Mouse (Mus musculus) CH12.LX (cell line): ENCODE results near the gene Gria4. TPM values are rescaled to one million over a fixed set of nuclear protein-coding genes. Genes with fewer than 3 reads are reported as not detected.

Experiments used
- DNase-seq: peaks from one replicate; pipeline ENCODE4 v3.0.0-alpha.2; 2013; ENCODE audit errors: extremely low read depth
- H3K27ac ChIP-seq: 2 replicates; pipeline ENCODE4 v1.5.1; 2012; ENCODE audit warnings: low read depth, mild to moderate bottlenecking, control low read depth, moderate library complexity; ENCODE audit not compliant: insufficient read depth
- H3K27me3 ChIP-seq: replicated peaks from 2 replicates; pipeline ENCODE3; 2012; ENCODE audit warnings: inconsistent platforms
- H3K36me3 ChIP-seq, 2 experiments: replicated peaks in 1 of 2; 2 replicates each; pipeline versions ENCODE3 to v1.6.1; 2012; ENCODE audit warnings: inconsistent platforms in 1 of 2, low read length in 1 of 2, mild to moderate bottlenecking in 1 of 2, mixed read lengths in 1 of 2, moderate library complexity in 1 of 2; ENCODE audit not compliant: control insufficient read depth in 1 of 2, insufficient read depth in 1 of 2
- H3K4me1 ChIP-seq, 2 experiments: 2 replicates each; pipeline ENCODE4 v1.6.1; 2012; ENCODE audit warnings: inconsistent platforms in 1 of 2, moderate library complexity in 1 of 2; ENCODE audit not compliant: insufficient read depth in 2 of 2, control insufficient read depth in 1 of 2
- H3K4me2 ChIP-seq: 2 replicates; pipeline ENCODE4 v1.6.1; 2012; ENCODE audit warnings: low read depth, mild to moderate bottlenecking, control low read depth; ENCODE audit not compliant: poor library complexity, insufficient read depth, severe bottlenecking
- H3K4me3 ChIP-seq, 3 experiments: fragments of 150-350 bp in 1 of 3; sonication (generic) in 1 of 3; replicated peaks in 1 of 3; 2 replicates each; pipeline versions ENCODE3 to v1.5.1; 2011 to 2012; ENCODE audit warnings: low read depth in 2 of 3, low read length in 2 of 3, mild to moderate bottlenecking in 2 of 3, moderate library complexity in 2 of 3, control low read depth in 1 of 3, improper control_type of control experiment in 1 of 3, inconsistent platforms in 1 of 3, mixed read lengths in 1 of 3; ENCODE audit not compliant: poor library complexity in 1 of 3
- H3K79me2 ChIP-seq: replicated peaks from 2 replicates; pipeline ENCODE4 v1.6.1; 2012; ENCODE audit warnings: mild to moderate bottlenecking, moderate library complexity; ENCODE audit not compliant: control insufficient read depth, poor library complexity, insufficient read depth, severe bottlenecking; ENCODE audit errors: extremely low read depth
- H3K9ac ChIP-seq: 2 replicates; pipeline ENCODE4 v1.6.1; 2012; ENCODE audit warnings: low read depth, mild to moderate bottlenecking, control low read depth, moderate library complexity; ENCODE audit not compliant: insufficient read depth
- H3K9me3 ChIP-seq: replicated peaks from 2 replicates; pipeline ENCODE3; 2012; ENCODE audit warnings: low read length, inconsistent platforms, mixed read lengths
- CTCF ChIP-seq, 2 experiments: IDR thresholded peaks in 1 of 2; conservative IDR thresholded peaks in 1 of 2; 2 replicates each; pipeline ENCODE4 v1.5.1; 2011 to 2012; ENCODE audit warnings: low read depth in 2 of 2, low read length in 2 of 2, improper control_type of control experiment in 1 of 2, inconsistent platforms in 1 of 2, mild to moderate bottlenecking in 1 of 2, moderate library complexity in 1 of 2
- E2F4 ChIP-seq: IDR thresholded peaks from 2 replicates; pipeline ENCODE4 v1.6.1; 2011; ENCODE audit warnings: low read depth, low read length, improper control_type of control experiment; ENCODE audit not compliant: insufficient replicate concordance
- ETS1 ChIP-seq: conservative IDR thresholded peaks from 2 replicates; pipeline ENCODE4 v1.6.1; 2012; ENCODE audit warnings: low read depth, mild to moderate bottlenecking, inconsistent platforms, low read length, improper control_type of control experiment, moderate library complexity
- GABPA ChIP-seq: IDR thresholded peaks from 2 replicates; pipeline ENCODE4 v1.6.1; 2012; ENCODE audit warnings: low read depth, low read length, improper control_type of control experiment, inconsistent platforms; ENCODE audit not compliant: insufficient replicate concordance
- HCFC1 ChIP-seq: IDR thresholded peaks from 2 replicates; pipeline ENCODE4 v1.6.1; 2012; ENCODE audit warnings: low read depth, mild to moderate bottlenecking, inconsistent platforms, low read length, improper control_type of control experiment
- IRF4 ChIP-seq: IDR thresholded peaks from 2 replicates; pipeline ENCODE4 v1.6.1; 2014; ENCODE audit warnings: low read depth, mild to moderate bottlenecking, inconsistent platforms, low read length, improper control_type of control experiment
- JUN ChIP-seq: IDR thresholded peaks from 2 replicates; pipeline ENCODE4 v1.6.1; 2011; ENCODE audit warnings: low read depth, mild to moderate bottlenecking, low read length, improper control_type of control experiment, moderate library complexity; ENCODE audit not compliant: insufficient read depth
- JUND ChIP-seq: conservative IDR thresholded peaks from 2 replicates; pipeline ENCODE4 v1.6.1; 2011; ENCODE audit warnings: low read depth, low read length, improper control_type of control experiment
- KAT2A ChIP-seq: IDR thresholded peaks from 2 replicates; pipeline ENCODE4 v1.6.1; 2012; ENCODE audit warnings: low read length, improper control_type of control experiment, inconsistent platforms; ENCODE audit not compliant: insufficient replicate concordance
- MAX ChIP-seq: IDR thresholded peaks from 2 replicates; pipeline ENCODE4 v1.6.1; 2011; ENCODE audit warnings: low read length, improper control_type of control experiment
- MAZ ChIP-seq: IDR thresholded peaks from 2 replicates; pipeline ENCODE4 v1.6.1; 2012; ENCODE audit warnings: low read depth, mild to moderate bottlenecking, inconsistent platforms, low read length, improper control_type of control experiment, moderate library complexity
- MEF2A ChIP-seq: IDR thresholded peaks from 2 replicates; pipeline ENCODE4 v1.6.1; 2014; ENCODE audit warnings: low read depth, mild to moderate bottlenecking, inconsistent platforms, low read length, improper control_type of control experiment, borderline replicate concordance
- MXI1 ChIP-seq: IDR thresholded peaks from 2 replicates; pipeline ENCODE4 v1.6.1; 2011; ENCODE audit warnings: mild to moderate bottlenecking, low read depth, low read length, improper control_type of control experiment
- MYC ChIP-seq: IDR thresholded peaks from 2 replicates; pipeline ENCODE4 v1.6.1; 2011; ENCODE audit warnings: low read depth, mild to moderate bottlenecking, improper control_type of control experiment, low read length
- NRF1 ChIP-seq: IDR thresholded peaks from 2 replicates; pipeline ENCODE4 v1.6.1; 2014; ENCODE audit warnings: low read depth, mild to moderate bottlenecking, inconsistent platforms, low read length, improper control_type of control experiment, moderate library complexity
- POLR2A ChIP-seq: IDR thresholded peaks from 2 replicates; pipeline ENCODE4 v1.6.1; 2011; ENCODE audit warnings: low read depth, mild to moderate bottlenecking, improper control_type of control experiment, low read length
- POLR2AphosphoS2 ChIP-seq: IDR thresholded peaks from 2 replicates; pipeline ENCODE4 v1.6.1; 2011; ENCODE audit warnings: low read depth, low read length, improper control_type of control experiment
- RCOR1 ChIP-seq: conservative IDR thresholded peaks from 2 replicates; pipeline ENCODE4 v1.6.1; 2012; ENCODE audit warnings: low read depth, mild to moderate bottlenecking, inconsistent platforms, low read length, improper control_type of control experiment
- SMC3 ChIP-seq: IDR thresholded peaks from 2 replicates; pipeline ENCODE4 v1.6.1; 2011; ENCODE audit warnings: low read depth, low read length, improper control_type of control experiment
- TBP ChIP-seq: conservative IDR thresholded peaks from 2 replicates; pipeline ENCODE4 v1.6.1; 2011; ENCODE audit warnings: low read depth, low read length, improper control_type of control experiment
- TCF12 ChIP-seq: IDR thresholded peaks from 2 replicates; pipeline ENCODE4 v1.6.1; 2014; ENCODE audit warnings: low read depth, mild to moderate bottlenecking, inconsistent platforms, low read length, improper control_type of control experiment
- UBTF ChIP-seq: IDR thresholded peaks from 2 replicates; pipeline ENCODE4 v1.6.1; 2012; ENCODE audit warnings: low read depth, mild to moderate bottlenecking, inconsistent platforms, low read length, improper control_type of control experiment, moderate library complexity
- USF2 ChIP-seq: conservative IDR thresholded peaks from 2 replicates; pipeline ENCODE4 v1.6.1; 2011; ENCODE audit warnings: low read depth, low read length, improper control_type of control experiment
- ZC3H11A ChIP-seq: IDR thresholded peaks from 2 replicates; pipeline ENCODE4 v1.6.1; 2012; ENCODE audit warnings: low read depth, mild to moderate bottlenecking, inconsistent platforms, low read length, improper control_type of control experiment
- ZKSCAN1 ChIP-seq: IDR thresholded peaks from 2 replicates; pipeline ENCODE4 v1.6.1; 2012; ENCODE audit warnings: low read depth, inconsistent platforms, low read length, improper control_type of control experiment, borderline replicate concordance
- dilution Hi-C: fragments of 300-500 bp; cut with MboI; formaldehyde crosslinking; loops from 2 replicates; pipeline ENCODE4 v1.14.3; 2020; ENCODE audit warnings: low sequenced_read_pairs; ENCODE audit not compliant: extremely low pct_unique_long_range_greater_than_20kb, extremely low pct_ligation_motif_present
- in situ Hi-C: fragments of 300-500 bp; cut with MboI; formaldehyde crosslinking; loops from 3 replicates; pipeline ENCODE4 v1.14.3; 2019; ENCODE audit warnings: low sequenced_read_pairs, low pct_ligation_motif_present, low pct_unique_long_range_greater_than_20kb, mixed read lengths
- polyA plus RNA-seq: library from polyadenylated mRNA; unstranded; fragments of >175 nt; gene quantifications from 2 replicates; pipeline ENCODE4 v1.2.1, GENCODE M21; 2012; ENCODE audit warnings: low read depth; ENCODE audit not compliant: insufficient read length
- total RNA-seq, 2 experiments: library from RNA; depleted of rRNA; stranded (reverse); fragments of 300-350 nt in 1 of 2; fragments of >200 nt in 1 of 2; gene quantifications; 2 replicates each; pipeline ENCODE4 v1.2.3; 2012 to 2014

Gene Gria4
- total and polyA plus RNA-seq, 3 experiments = not detected

GRCm38 (mm10) chr9:4505087-4505486 lies 290.9 kb downstream of the Gria4 start:
- Histone ChIP-seq H3K4me2 (no peak overlapping the region), H3K36me3 (no peaks in the 10 kb centered on the region), H3K4me3 (no peak overlapping the region), H3K4me1 (no peaks in the 10 kb centered on the region; a peak in 1 of 4 replicates), H3K27me3 (no peaks in the 10 kb centered on the region), H3K79me2 (no peaks in the 10 kb centered on the region), H3K27ac (no peak overlapping the region), H3K9ac (no peak overlapping the region), H3K9me3 (no peaks in the 10 kb centered on the region)
- dilution Hi-C loops = no loop called here
- DNase-seq = no peak
- in situ Hi-C loops = no loop called here
- TF ChIP-seq ZC3H11A = no peak
- no peak for TF ChIP-seq MEF2A
- no peak for TF ChIP-seq IRF4
- TF ChIP-seq MAZ = no peak
- TF ChIP-seq SMC3 = no peak
- no peak for TF ChIP-seq TBP
- TF ChIP-seq NRF1 = no peak
- no peak for TF ChIP-seq E2F4
- no peak for TF ChIP-seq JUND
- no peak for TF ChIP-seq JUN
- no peak for TF ChIP-seq POLR2A
- TF ChIP-seq KAT2A = no peak

GRCm38 (mm10) chr9:4486428-4486827 lies 309.6 kb downstream of the Gria4 start:
- TF ChIP-seq ETS1 = no peak
- TF ChIP-seq MYC = no peak
- no peak for TF ChIP-seq JUN
- TF ChIP-seq CTCF (conservative IDR thresholded peaks at IDR 0.05 in 1 of 2, IDR thresholded peaks at IDR 0.05 in 1 of 2; ENCODE audit: low read depth in 2 of 2, low read length in 2 of 2) = no peak
- no peak for TF ChIP-seq POLR2AphosphoS2
- no peak for TF ChIP-seq NRF1
- TF ChIP-seq ZKSCAN1 = no peak
- TF ChIP-seq TCF12 = no peak
- TF ChIP-seq MEF2A = no peak
- TF ChIP-seq TBP = no peak
- TF ChIP-seq RCOR1 = no peak
- TF ChIP-seq MAX = no peak
- TF ChIP-seq USF2 = no peak
- TF ChIP-seq UBTF = no peak
- TF ChIP-seq HCFC1 = no peak
- no peak for TF ChIP-seq GABPA
- no peak for TF ChIP-seq IRF4
- no peak for TF ChIP-seq SMC3
- TF ChIP-seq MXI1 = no peak
- TF ChIP-seq, all 38 proteins: peak for 0
- no peaks in the 10 kb centered on the region for H3K36me3 ChIP-seq
- in situ Hi-C loops = no loop called here
- H3K27ac ChIP-seq = no peak overlapping the region
- no peak overlapping the region for H3K4me2 ChIP-seq
- H3K4me3 ChIP-seq = no peak overlapping the region
- DNase-seq = no peak
- H3K79me2 ChIP-seq = no peaks in the 10 kb centered on the region
- no peaks in the 10 kb centered on the region for H3K4me1 ChIP-seq
- no peaks in the 10 kb centered on the region for H3K9me3 ChIP-seq
- no peaks in the 10 kb centered on the region for H3K27me3 ChIP-seq
- H3K9ac ChIP-seq = no peak overlapping the region
- dilution Hi-C loops = no loop called here
